Mouse (Mus musculus) B cell, adult 67 days (primary cell): ENCODE data around the gene Ltbp1. TPM values are rescaled to one million over a fixed set of nuclear protein-coding genes. Genes with fewer than 3 reads are reported as not detected.

Source experiments
- total RNA-seq, 2 experiments: library from RNA; stranded (reverse); gene quantifications; 4 replicates each; pipeline ENCODE4 v1.2.4; 2023

Ltbp1 gene
- total RNA-seq: 1 to 10 TPM in 1 of 2 experiments, not detected in 1; 1.4 TPM

GRCm38 (mm10) chr17:75005281-75005684 lies at the start of gene Ltbp1:
Ltbp1 (plus strand) TSS chr17:75005568.

DNA sequence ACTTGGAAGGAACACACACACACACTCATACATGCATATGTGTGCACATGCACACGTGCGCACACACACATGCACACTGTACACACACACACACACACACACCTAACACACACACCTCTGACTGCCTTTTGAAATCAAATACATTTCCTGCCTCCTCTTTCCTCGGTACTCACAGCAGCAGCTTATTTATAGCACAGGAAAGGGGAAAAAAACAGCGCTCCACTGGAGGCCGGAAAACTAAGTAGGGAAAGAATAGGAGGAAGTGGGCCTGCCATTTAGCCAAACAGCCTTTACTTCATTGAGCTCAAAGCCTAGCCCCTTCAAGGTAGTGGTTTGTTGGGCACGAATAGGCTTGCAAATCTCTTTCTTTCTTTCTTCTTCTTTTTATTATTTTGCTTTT lies 430.2 kb downstream of the Ltbp1 start, which contains the start of gene Rasgrp3:
TSS of gene Rasgrp3 (plus strand) at position 298 of the 400 bp plus-strand sequence.

